Mouse (Mus musculus): ENCODE measurements around the gene Dnajc17.

The Dnajc17 gene

GRCm38 (mm10) chr2:119163135-119163534 lies 45.5 kb downstream of the Dnajc17 start:
- no peak for DNase-seq (ENCODE audit: low read depth, low spot score)

- no peak for DNase-seq (ENCODE audit: low read depth, low spot score)
Observed at GRCm38 (mm10) chr2:119161247-119161646, 47.3 kb downstream of the Dnajc17 start.

- DNase-seq (ENCODE audit: low read depth, low spot score): no peak
Observed at GRCm38 (mm10) chr2:119157836-119158235, 50.8 kb downstream of the Dnajc17 start.

- DNase-seq (ENCODE audit: low read depth, low spot score): peak; percentile 90
Observed at GRCm38 (mm10) chr2:119156681-119157572, 51.7 kb downstream of the Dnajc17 start, which contains the start of gene Rmdn3. Gene Rmdn3, minus strand, starts transcription at chr2:119157034.

- DNase-seq (ENCODE audit: low read depth, low spot score): no peak
Observed at GRCm38 (mm10) chr2:119156081-119156680, 52.4 kb downstream of the Dnajc17 start.

GRCm38 (mm10) chr2:119155388-119155787 lies 53.2 kb downstream of the Dnajc17 start:
- no peak for DNase-seq (ENCODE audit: low read depth, low spot score)

- DNase-seq (ENCODE audit: low read depth, low spot score): no peak
Observed at GRCm38 (mm10) chr2:119154683-119155082, 53.9 kb downstream of the Dnajc17 start.

GRCm38 (mm10) chr2:119152255-119152654 lies 56.3 kb downstream of the Dnajc17 start:
- DNase-seq (ENCODE audit: low read depth, low spot score): no peak

GRCm38 (mm10) chr2:119147775-119148174 lies 60.8 kb downstream of the Dnajc17 start:
- DNase-seq (ENCODE audit: low read depth, low spot score): no peak

GRCm38 (mm10) chr2:119147160-119147678 lies 61.4 kb downstream of the Dnajc17 start:
- no peak for DNase-seq (ENCODE audit: low read depth, low spot score)

GRCm38 (mm10) chr2:119146435-119146834 lies 62.2 kb downstream of the Dnajc17 start:
- DNase-seq (ENCODE audit: low read depth, low spot score): no peak

GRCm38 (mm10) chr2:119145199-119145598 lies 63.4 kb downstream of the Dnajc17 start:
- DNase-seq (ENCODE audit: low read depth, low spot score): no peak

- no peak for DNase-seq (ENCODE audit: low read depth, low spot score)
Observed at GRCm38 (mm10) chr2:119136346-119136898, 72.2 kb downstream of the Dnajc17 start.

Measured in brain, embryonic 18.5 days (tissue).